Mouse (Mus musculus) adrenal gland, adult 8-10 months (tissue): Measurements from ENCODE around the gene Dcaf5. TPM values are rescaled to one million over a fixed set of nuclear protein-coding genes. Genes with fewer than 3 reads are reported as not detected.
A peak's percentile ranks its signal among the peaks of the same experiment; 100 is the strongest.

Experiments
- DNase-seq: peaks from one replicate; pipeline ENCODE4 v3.0.0; 2022
- total RNA-seq, 4 experiments: library from RNA; stranded (reverse); gene quantifications; 2 replicates each; pipeline ENCODE4 v1.2.4; 2022

Gene Dcaf5
- total RNA-seq, 4 experiments from 2014 or later, result 37.0 to 46.5 (median 41.6) TPM

GRCm38 (mm10) chr12:80331634-80332033 is 104.8 kb downstream of the Dcaf5 start:
- no peak for DNase-seq

DNA sequence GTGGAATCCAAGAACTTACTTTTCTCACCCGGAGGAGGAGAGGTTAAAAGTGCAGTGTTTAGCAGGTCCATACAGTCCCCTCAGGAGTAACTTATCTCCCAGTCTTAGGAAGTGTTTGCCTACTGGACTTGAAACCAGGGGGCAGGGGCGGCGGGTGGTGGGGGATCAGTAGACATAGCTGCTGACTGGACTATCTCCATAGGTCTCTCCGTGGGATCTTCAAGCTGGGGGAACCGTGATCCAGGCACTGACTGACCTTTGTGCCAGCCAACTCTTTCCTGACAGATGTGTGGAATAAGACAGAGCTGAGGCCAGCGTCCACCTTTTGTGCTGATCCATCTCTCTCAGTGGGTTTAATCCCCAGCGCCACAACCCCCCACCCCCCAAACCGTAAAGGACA is 105.6 kb downstream of the Dcaf5 start:
- no peak for DNase-seq

DNA sequence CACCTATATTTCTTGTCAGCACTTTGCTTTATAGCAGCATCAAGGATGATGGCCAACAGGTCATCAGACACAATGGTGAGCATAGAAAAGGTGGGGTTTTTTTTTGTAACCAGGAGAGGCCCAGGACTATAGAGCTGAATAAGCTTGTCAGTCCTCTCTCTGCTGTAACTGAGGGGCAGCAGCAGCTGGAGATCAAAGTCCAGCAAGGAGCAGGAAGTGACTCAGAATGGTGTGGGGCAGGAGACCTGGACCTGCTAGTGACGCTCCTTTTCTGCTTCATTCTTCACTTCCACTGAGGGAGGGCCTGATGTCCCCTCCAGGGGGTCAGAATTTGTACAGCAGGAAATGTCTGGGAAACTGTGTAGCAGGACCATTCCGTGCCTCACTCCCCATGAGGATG is 106.8 kb downstream of the Dcaf5 start:
- no peak for DNase-seq

- no peak for DNase-seq
Observed at GRCm38 (mm10) chr12:80326047-80326446, 110.4 kb downstream of the Dcaf5 start.

DNA sequence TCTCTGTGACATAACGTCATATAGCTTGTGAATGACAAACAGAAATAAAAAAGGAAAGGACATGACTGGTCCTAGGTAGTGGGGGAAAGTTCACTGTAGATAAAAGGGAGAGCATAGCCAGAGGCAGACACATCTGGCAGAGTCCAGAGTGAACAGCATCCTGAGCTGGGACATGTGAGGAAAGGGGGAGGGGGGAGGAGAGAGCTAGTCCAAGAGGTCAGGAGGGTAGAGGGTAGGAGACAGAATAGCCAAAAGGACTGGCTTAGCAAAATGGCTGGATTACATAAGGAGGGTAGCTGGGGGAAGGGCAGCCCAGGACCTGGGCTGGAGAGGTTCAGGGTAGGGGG is 111.6 kb downstream of the Dcaf5 start:
- no peak for DNase-seq

- no peak for DNase-seq
Observed at GRCm38 (mm10) chr12:80324051-80324784, 112.2 kb downstream of the Dcaf5 start.

GRCm38 (mm10) chr12:80323371-80324050 is 112.9 kb downstream of the Dcaf5 start:
- DNase-seq, result peak; percentile 24

DNA sequence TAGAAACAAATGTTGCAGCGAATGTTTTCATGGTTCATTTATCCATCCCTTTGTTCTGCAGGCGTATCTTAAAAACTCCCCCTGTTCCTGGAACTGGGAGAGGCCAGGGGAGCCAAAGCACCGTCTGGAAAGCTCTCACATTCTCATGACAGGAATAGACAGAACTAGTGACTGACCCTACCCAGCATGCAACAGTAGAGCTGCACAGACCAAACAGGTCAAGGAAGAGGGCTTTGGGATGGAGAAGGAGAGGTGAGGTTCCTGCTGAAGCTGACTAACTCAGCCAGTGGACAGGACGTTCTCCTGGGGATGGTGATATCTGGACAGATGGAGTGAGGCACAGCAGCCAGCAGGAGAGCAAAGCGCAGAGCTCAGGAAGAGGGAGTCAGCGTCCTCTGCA is 113.9 kb downstream of the Dcaf5 start:
- no peak for DNase-seq

GRCm38 (mm10) chr12:80319062-80319461 is 117.3 kb downstream of the Dcaf5 start:
- no peak for DNase-seq

DNA sequence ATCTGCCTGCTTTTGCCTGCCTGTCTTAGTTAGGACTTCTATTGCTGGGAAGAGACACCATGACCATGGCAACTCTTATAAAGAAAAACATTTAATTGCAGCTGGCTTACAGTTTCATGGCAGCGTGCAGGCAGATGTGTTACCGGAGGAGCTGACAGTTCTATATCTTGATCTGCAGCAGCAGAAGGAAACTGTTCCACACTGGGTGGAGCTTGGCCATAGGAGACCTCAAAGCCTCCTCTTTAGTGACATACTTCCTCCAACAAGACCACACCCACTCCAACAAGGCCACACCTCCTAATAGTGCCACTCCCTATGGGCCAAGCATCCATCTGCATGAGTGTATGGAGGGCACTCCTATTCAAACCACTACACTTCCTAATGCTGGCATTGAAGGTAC is 121.1 kb downstream of the Dcaf5 start:
- no peak for DNase-seq

GRCm38 (mm10) chr12:80311959-80312669 is 124.3 kb downstream of the Dcaf5 start:
- no peak for DNase-seq

DNA sequence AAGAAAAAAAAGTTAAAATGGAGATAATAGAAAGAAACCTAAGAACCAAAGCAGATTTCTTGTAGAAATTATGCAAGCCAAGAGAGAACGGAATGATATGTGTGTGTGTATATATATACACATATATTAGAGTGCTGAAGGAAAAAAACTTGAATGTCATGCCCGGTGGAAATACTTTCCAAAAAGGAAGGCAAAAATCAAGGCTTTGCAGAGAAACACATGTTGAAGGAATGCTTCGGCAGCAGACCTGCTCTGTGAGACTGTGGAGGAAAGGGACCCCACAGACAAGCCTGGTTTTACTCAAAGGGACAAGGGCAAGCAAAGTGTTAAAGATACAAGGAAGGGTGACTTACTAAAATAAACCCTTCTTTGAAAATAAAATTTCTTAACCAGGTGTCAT is 128.8 kb downstream of the Dcaf5 start:
- DNase-seq, result no peak

- no peak for DNase-seq
Observed at GRCm38 (mm10) chr12:80304518-80304917, 131.9 kb downstream of the Dcaf5 start.

DNA sequence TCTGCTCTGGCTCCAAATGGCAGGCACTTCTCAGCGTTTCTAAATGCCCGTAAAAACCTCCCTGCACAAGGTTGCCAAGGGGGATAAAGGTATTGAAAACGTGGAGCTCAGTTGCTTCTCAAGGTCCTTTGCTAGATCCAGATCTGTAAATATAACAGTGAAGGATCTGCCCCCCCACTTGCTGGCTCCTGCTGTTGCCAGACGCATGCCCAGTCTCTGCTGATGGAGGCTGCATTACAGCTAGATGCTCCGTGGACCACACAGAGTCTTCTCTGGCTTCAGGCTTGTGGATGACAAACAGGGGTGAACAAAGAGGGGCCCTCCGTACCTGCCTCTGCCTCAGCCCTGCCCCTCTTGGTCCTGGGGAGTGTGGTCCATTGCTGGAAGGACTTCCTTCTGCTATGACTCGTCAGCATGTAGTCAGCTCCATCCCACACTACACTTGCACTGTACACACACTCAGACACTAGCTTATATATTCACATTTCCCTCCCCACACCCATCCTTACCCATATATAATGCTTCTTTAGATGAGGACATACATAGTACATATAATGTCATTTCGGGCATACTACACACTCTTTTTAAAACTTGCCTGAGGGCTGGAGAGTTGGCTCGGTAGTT is 135.5 kb downstream of the Dcaf5 start:
- DNase-seq, result no peak

DNA sequence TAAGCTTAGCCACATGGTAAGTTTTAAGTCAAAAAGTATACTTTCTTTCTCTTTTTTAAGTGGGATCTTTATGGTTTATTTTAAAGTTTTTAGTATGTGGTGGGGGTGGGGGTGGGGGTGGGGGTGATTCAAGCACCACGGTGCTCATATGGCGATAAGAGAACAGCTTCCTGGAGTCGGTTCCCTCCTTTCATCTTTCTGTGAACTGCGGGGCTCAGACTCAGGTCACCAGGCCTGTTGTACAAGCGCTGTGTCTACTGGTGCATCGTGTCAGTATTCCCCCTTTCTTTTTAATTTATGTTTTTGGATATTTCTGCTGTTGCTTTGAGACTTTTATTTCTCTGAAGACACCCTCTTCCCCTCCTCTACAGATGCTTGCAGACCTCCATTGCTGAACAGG is 137.7 kb downstream of the Dcaf5 start:
- no peak for DNase-seq

GRCm38 (mm10) chr12:80291895-80292435 is 144.4 kb downstream of the Dcaf5 start:
- no peak for DNase-seq

DNA sequence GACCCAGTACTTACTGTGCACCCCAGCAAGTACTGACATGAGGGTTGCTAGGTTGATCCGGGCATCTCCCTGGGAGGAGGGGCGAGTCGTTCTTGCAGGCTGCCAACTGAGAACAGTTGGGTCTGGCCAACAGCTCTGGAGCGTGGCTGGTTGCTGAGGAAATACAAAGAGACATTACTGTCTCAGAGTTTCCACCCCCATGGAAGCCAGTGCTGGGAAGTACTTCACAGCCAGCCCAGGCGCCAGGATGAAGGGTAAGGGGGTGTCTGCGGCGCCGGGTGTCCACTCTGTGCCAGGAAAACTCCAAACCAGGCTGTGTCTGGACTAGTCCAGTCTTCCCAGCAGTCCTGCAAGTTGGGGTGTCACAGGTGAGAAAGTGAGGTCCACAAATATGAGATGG is 145.4 kb downstream of the Dcaf5 start:
- DNase-seq, result no peak

GRCm38 (mm10) chr12:80290483-80290882 is 145.9 kb downstream of the Dcaf5 start:
- no peak for DNase-seq

DNA sequence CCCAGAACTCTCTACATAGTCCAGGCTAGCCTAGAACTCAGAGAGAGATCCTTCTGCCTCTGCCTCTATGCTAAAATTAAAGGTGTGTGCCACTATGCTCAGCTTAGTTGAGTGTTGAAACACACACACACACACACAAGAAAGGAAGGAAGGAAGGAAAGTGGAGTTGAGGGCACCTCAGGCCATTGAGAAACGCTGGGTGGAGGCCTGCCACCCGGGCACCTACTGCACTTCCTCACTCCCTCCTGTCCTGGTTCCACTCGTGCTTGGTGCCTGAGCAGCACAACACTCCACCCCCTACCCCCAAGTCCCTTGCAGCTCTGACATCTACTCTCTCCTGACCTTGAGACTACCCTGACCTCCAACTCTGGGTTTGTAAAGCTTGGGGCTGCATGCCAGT is 146.7 kb downstream of the Dcaf5 start:
- no peak for DNase-seq

DNA sequence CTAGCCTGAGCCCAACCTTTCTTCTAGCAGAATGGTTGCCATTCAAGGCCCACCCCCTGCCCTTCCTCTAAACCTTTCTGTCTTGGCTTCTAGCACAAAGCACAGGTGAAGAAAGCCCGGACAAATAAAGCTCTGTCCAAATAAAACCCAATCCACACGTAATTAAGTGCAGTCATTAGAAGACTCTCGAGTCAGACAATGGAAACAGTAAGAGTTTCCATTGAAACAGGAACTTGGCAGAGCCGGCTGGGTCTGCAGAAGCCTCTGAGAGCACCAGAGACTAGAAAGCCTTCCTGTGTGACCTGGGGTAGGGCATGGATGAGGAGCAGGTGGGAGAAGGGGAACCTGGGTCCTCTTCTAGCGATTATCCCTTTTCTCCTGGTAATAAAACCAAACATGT is 150.5 kb downstream of the Dcaf5 start:
- no peak for DNase-seq
